Comparison of ENCODE assay signal across 27 mouse cellular contexts in genomic region chr19:4833977-4834376, GRCm38 (mm10). TPM values are rescaled to one million over a fixed set of nuclear protein-coding genes. Genes with fewer than 3 reads are reported as not detected.
DNase-seq lines count a peak whose midpoint lies in the region; ATAC-seq and TF ChIP-seq lines count a peak whose summit lies in the region.
"Had no signal": no experiment of that assay in that cellular context is flagged by ENCODE, and none has a peak within 500 bp of the region (broad histone marks: within the 10 kb centered on the region; RNA-seq: fewer than 3 reads in every experiment).

No protein-coding gene starts in this region.

- H3K27me3 ChIP-seq in liver, adult 2 months (ENCODE audit: control insufficient read depth, insufficient read depth, low read length) = no peaks in the 10 kb centered on the region
- no peaks in the 10 kb centered on the region for H3K27me3 ChIP-seq in liver, embryonic 12.5 days (replicated peaks)
- H3K27me3 ChIP-seq in cerebellum, adult 2 months (ENCODE audit: control insufficient read depth, insufficient read depth, low read length) = no peaks in the 10 kb centered on the region
- H3K27me3 ChIP-seq: embryonic facial prominence, embryonic 15.5 days; heart, embryonic 15.5 days; hindbrain, embryonic 13.5 days had no signal

- TF ChIP-seq POLR2A in liver, adult 2 months (IDR thresholded peaks at IDR 0.05; ENCODE audit: extremely low read depth, insufficient read depth, low read length) = no peak
- TF ChIP-seq POLR2A in cerebellum, adult 2 months (IDR thresholded peaks at IDR 0.05; ENCODE audit: borderline replicate concordance, insufficient read depth, low read length) = no peak

- ATAC-seq in liver, embryonic 12.5 days = no peak
- ATAC-seq: forebrain, embryonic 14.5 days; hindbrain, postnatal 0 days had no signal

- DNase-seq in adrenal gland, adult 2 months = peak; percentile 74
- no peak for DNase-seq in adrenal gland, adult 18-20 months (ENCODE audit: low spot score in 2 of 2)
- peak; percentile 49 for DNase-seq in liver, adult 2 months (ENCODE audit: extremely low read depth, low read depth, low spot score)
- DNase-seq in adipocyte (ENCODE audit: low spot score) = peak; percentile 55
- DNase-seq in adrenal gland, postnatal 36 days = peak; percentile 61 to 62
- DNase-seq in cerebellum, adult 11 months = no peak
- no peak for DNase-seq in cerebellum, adult 2 months
- DNase-seq: cerebellum, adult 8-10 months; cerebellum, postnatal 14 days; embryo, embryonic 11 days; gastrocnemius, postnatal 10 days; heart, postnatal 14 days; kidney, adult 11 months had no signal

- TF ChIP-seq CTCF in liver, adult 2 months (IDR thresholded peaks at IDR 0.05; ENCODE audit: low read depth, low read length) = no peak
- TF ChIP-seq CTCF in cerebellum, adult 2 months (IDR thresholded peaks at IDR 0.05; ENCODE audit: borderline replicate concordance, insufficient read depth, low read depth, low read length) = no peak

- peaks cover 34% of the 10 kb centered on the region for H3K4me1 ChIP-seq in liver, adult 2 months (ENCODE audit: control insufficient read depth, insufficient read depth, low read length)
- peaks cover 34% of the 10 kb centered on the region for H3K4me1 ChIP-seq in liver, embryonic 12.5 days
- H3K4me1 ChIP-seq in cerebellum, adult 2 months (ENCODE audit: control insufficient read depth, insufficient read depth, low read length) = peaks cover 6% of the 10 kb centered on the region

- H3K4me2 ChIP-seq in liver, embryonic 12.5 days = no peak overlapping the region
- H3K4me2 ChIP-seq: embryonic facial prominence, embryonic 15.5 days; heart, embryonic 15.5 days; hindbrain, embryonic 13.5 days had no signal

- no peak overlapping the region for H3K9ac ChIP-seq in liver, adult 2 months (ENCODE audit: low read depth, low read length)
- H3K9ac ChIP-seq in liver, embryonic 12.5 days = no peak overlapping the region
- H3K9ac ChIP-seq: embryonic facial prominence, embryonic 15.5 days; heart, embryonic 15.5 days; hindbrain, embryonic 13.5 days had no signal

- 66% methylated on average over 8 of the region's 8 CpGs for WGBS in liver, adult 2 months
- 87% methylated on average over 8 of the region's 8 CpGs for WGBS in liver, embryonic 12.5 days (ENCODE audit: insufficient replicate concordance)
- WGBS in cerebellum, adult 2 months = 62% methylated on average over 8 of the region's 8 CpGs

- peaks cover 16% of the 10 kb centered on the region; the same call in 1 of the 2 replicates for H3K79me2 ChIP-seq in liver, adult 2 months (ENCODE audit: control insufficient read depth, insufficient read depth, low read length)

- H3K4me3 ChIP-seq in liver, adult 2 months (ENCODE audit: insufficient read depth, low read depth, low read length) = no peak overlapping the region
- no peak overlapping the region for H3K4me3 ChIP-seq in liver, embryonic 12.5 days
- H3K4me3 ChIP-seq in cerebellum, adult 2 months (replicated peaks; ENCODE audit: insufficient read depth, low read depth, low read length) = no peak overlapping the region
- H3K4me3 ChIP-seq: embryonic facial prominence, embryonic 15.5 days; erythroblast, embryonic 14.5 days; forebrain, embryonic 10.5 days; heart, embryonic 10.5 days; heart, embryonic 15.5 days; hindbrain, embryonic 13.5 days had no signal

- peaks cover 39% of the 10 kb centered on the region for H3K36me3 ChIP-seq in liver, adult 2 months (ENCODE audit: control insufficient read depth, insufficient read depth, low read length)
- peaks cover 37% of the 10 kb centered on the region for H3K36me3 ChIP-seq in liver, embryonic 12.5 days

- H3K9me3 ChIP-seq in liver, embryonic 12.5 days (replicated peaks) = no peaks in the 10 kb centered on the region
- H3K9me3 ChIP-seq: embryonic facial prominence, embryonic 15.5 days; forebrain, embryonic 10.5 days; heart, embryonic 10.5 days; heart, embryonic 15.5 days; hindbrain, embryonic 13.5 days had no signal

- H3K27ac ChIP-seq in liver, adult 2 months (replicated peaks; ENCODE audit: insufficient read depth, low read depth, low read length) = peak overlapping the region; percentile 24; the same call in 1 of the 2 replicates
- no peak overlapping the region for H3K27ac ChIP-seq in liver, embryonic 12.5 days
- H3K27ac ChIP-seq in cerebellum, adult 2 months (ENCODE audit: insufficient read depth, low read length) = no peak overlapping the region
- H3K27ac ChIP-seq: embryonic facial prominence, embryonic 15.5 days; forebrain, embryonic 10.5 days; heart, embryonic 10.5 days; heart, embryonic 15.5 days; hindbrain, embryonic 13.5 days; hindbrain, postnatal 0 days had no signal

RNA-seq across cellular contexts. Expression of gene Ccs, which starts 5.2 kb away (rescaled TPM):
- total RNA-seq in adrenal gland, adult 2 months (2021) = 100 to 1,000 TPM in 1 of 2 experiments, 10 to 100 TPM in 1; 63.8 to 107 TPM
- polyA plus RNA-seq in adrenal gland, adult 2 months (2012; rRNA removed) = 79.1 and 102 TPM in 2 replicates
- 100 to 1,000 TPM in 1 of 2 experiments, 10 to 100 TPM in 1; 94.4 to 109 TPM for total RNA-seq in adrenal gland, adult 18-20 months (2021)
- 146 and 174 TPM in 2 replicates for total RNA-seq in liver, adult 2 months (2014; rRNA removed)
- polyA plus RNA-seq in liver, adult 2 months (2012; rRNA removed) = 245 and 254 TPM in 2 replicates
- 40.3 and 43.6 TPM in 2 replicates for polyA plus RNA-seq in liver, embryonic 12.5 days (2016; fragmentation: Nextera tagmentation; extraction: Ambion mirVana)
- 100 to 1,000 TPM; 112 to 121 TPM for total RNA-seq in adrenal gland, postnatal 36 days (2021)
- 49.5 and 52.7 TPM in 2 replicates for polyA plus RNA-seq in cerebellum, adult 2 months (2012; rRNA removed)

RNA-seq across cellular contexts. Expression of gene Ccdc87, which starts 5.2 kb away (rescaled TPM):
- total RNA-seq in adrenal gland, adult 2 months (2021) = under 1 TPM; 0.17 to 0.20 TPM
- 0.09 TPM in 1 of 2 replicates, not detected in the other for polyA plus RNA-seq in adrenal gland, adult 2 months (2012; rRNA removed)
- total RNA-seq in adrenal gland, adult 18-20 months (2021) = under 1 TPM in 1 of 2 experiments, not detected in 1; 0.13 TPM
- total RNA-seq in liver, adult 2 months (2014; rRNA removed) = not detected in 2 replicates
- polyA plus RNA-seq in liver, adult 2 months (2012; rRNA removed) = not detected in 2 replicates
- not detected in 2 replicates for polyA plus RNA-seq in liver, embryonic 12.5 days (2016; fragmentation: Nextera tagmentation; extraction: Ambion mirVana)
- under 1 TPM in 1 of 2 experiments, not detected in 1; 0.20 TPM for total RNA-seq in adrenal gland, postnatal 36 days (2021)
- polyA plus RNA-seq in cerebellum, adult 2 months (2012; rRNA removed) = 0.62 and 0.64 TPM in 2 replicates
- total RNA-seq: common myeloid progenitor, adult 5-6 weeks; gastrocnemius, postnatal 10 days; heart, postnatal 14 days; hematopoietic stem cell, adult 5-6 weeks had no signal
- polyA plus RNA-seq: embryonic facial prominence, embryonic 11.5 days; forebrain, embryonic 10.5 days; heart, embryonic 10.5 days; intestine, embryonic 14.5 days had no signal

RNA-seq across cellular contexts. Expression of gene Ctsf, which starts 21.0 kb away (rescaled TPM):
- 100 to 1,000 TPM; 214 to 421 TPM for total RNA-seq in adrenal gland, adult 2 months (2021)
- 1,208 and 1,259 TPM in 2 replicates for polyA plus RNA-seq in adrenal gland, adult 2 months (2012; rRNA removed)
- 100 to 1,000 TPM; 318 to 345 TPM for total RNA-seq in adrenal gland, adult 18-20 months (2021)
- total RNA-seq in liver, adult 2 months (2014; rRNA removed) = 44.1 and 55.0 TPM in 2 replicates
- 69.4 and 88.9 TPM in 2 replicates for polyA plus RNA-seq in liver, adult 2 months (2012; rRNA removed)
- polyA plus RNA-seq in liver, embryonic 12.5 days (2016; fragmentation: Nextera tagmentation; extraction: Ambion mirVana) = 13.1 and 17.8 TPM in 2 replicates
- total RNA-seq in adrenal gland, postnatal 36 days (2021) = 100 to 1,000 TPM; 332 to 462 TPM
- polyA plus RNA-seq in cerebellum, adult 2 months (2012; rRNA removed) = 211 and 216 TPM in 2 replicates
- total RNA-seq: MEL had no signal

RNA-seq across cellular contexts. Expression of gene Rbm14, which starts 22.5 kb away (rescaled TPM):
- 10 to 100 TPM; 37.9 to 45.9 TPM for total RNA-seq in adrenal gland, adult 2 months (2021)
- polyA plus RNA-seq in adrenal gland, adult 2 months (2012; rRNA removed) = 83.4 and 97.2 TPM in 2 replicates
- total RNA-seq in adrenal gland, adult 18-20 months (2021) = 10 to 100 TPM; 46.1 to 59.0 TPM
- total RNA-seq in liver, adult 2 months (2014; rRNA removed) = 9.0 and 12.6 TPM in 2 replicates
- polyA plus RNA-seq in liver, adult 2 months (2012; rRNA removed) = 18.4 and 26.1 TPM in 2 replicates
- polyA plus RNA-seq in liver, embryonic 12.5 days (2016; fragmentation: Nextera tagmentation; extraction: Ambion mirVana) = 62.0 and 63.5 TPM in 2 replicates
- 10 to 100 TPM; 48.7 to 60.3 TPM for total RNA-seq in adrenal gland, postnatal 36 days (2021)
- polyA plus RNA-seq in cerebellum, adult 2 months (2012; rRNA removed) = 27.4 and 32.1 TPM in 2 replicates

RNA-seq across cellular contexts. Expression of gene Gm21992, which starts 22.6 kb away (rescaled TPM):
- total RNA-seq in adrenal gland, adult 2 months (2021) = 10 to 100 TPM; 15.3 to 25.3 TPM
- 24.1 and 31.9 TPM in 2 replicates for polyA plus RNA-seq in adrenal gland, adult 2 months (2012; rRNA removed)
- 10 to 100 TPM; 28.1 to 30.6 TPM for total RNA-seq in adrenal gland, adult 18-20 months (2021)
- 4.8 and 9.9 TPM in 2 replicates for total RNA-seq in liver, adult 2 months (2014; rRNA removed)
- polyA plus RNA-seq in liver, adult 2 months (2012; rRNA removed) = 22.3 and 23.6 TPM in 2 replicates
- polyA plus RNA-seq in liver, embryonic 12.5 days (2016; fragmentation: Nextera tagmentation; extraction: Ambion mirVana) = 18.1 and 18.9 TPM in 2 replicates
- 10 to 100 TPM; 24.5 to 25.1 TPM for total RNA-seq in adrenal gland, postnatal 36 days (2021)
- polyA plus RNA-seq in cerebellum, adult 2 months (2012; rRNA removed) = 14.4 and 17.9 TPM in 2 replicates

Comparison
In these comparisons a context has a peak if more than half of its experiments do, and no peak if none do; other contexts are left out.
1. DNase-seq: peak in adrenal gland, adult 2 months (single experiment), liver, adult 2 months (single experiment), adipocyte (single experiment) and adrenal gland, postnatal 36 days (2 of 2); none in adrenal gland, adult 18-20 months (0 of 2), cerebellum, adult 11 months (single experiment) and cerebellum, adult 2 months (0 of 2).